Mouse (Mus musculus): Measurements from ENCODE around the gene Fmnl2.
A peak's percentile ranks its signal among the peaks of the same experiment; 100 is the strongest.

Fmnl2 gene

DNA sequence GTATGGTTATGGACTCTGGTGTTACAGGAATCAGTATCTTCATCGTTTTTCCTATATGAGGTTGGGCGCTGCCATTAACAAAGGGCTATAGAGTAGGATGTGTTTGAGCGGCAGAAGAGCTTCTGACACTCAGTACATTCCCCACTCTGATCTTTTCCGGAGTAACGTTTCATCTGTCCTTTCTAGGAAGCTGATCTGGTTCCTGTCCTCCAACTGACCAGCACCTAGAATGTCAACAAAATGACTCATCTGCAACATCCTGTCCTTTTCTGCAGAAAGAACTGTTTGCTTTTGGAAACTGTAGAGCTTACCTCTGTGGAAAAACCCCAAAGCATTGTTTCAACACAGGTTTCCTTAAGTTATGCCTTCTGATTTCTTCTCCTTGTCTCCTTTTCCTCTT lies 60.4 kb downstream of the Fmnl2 start:
- DNase-seq: no peak

DNA sequence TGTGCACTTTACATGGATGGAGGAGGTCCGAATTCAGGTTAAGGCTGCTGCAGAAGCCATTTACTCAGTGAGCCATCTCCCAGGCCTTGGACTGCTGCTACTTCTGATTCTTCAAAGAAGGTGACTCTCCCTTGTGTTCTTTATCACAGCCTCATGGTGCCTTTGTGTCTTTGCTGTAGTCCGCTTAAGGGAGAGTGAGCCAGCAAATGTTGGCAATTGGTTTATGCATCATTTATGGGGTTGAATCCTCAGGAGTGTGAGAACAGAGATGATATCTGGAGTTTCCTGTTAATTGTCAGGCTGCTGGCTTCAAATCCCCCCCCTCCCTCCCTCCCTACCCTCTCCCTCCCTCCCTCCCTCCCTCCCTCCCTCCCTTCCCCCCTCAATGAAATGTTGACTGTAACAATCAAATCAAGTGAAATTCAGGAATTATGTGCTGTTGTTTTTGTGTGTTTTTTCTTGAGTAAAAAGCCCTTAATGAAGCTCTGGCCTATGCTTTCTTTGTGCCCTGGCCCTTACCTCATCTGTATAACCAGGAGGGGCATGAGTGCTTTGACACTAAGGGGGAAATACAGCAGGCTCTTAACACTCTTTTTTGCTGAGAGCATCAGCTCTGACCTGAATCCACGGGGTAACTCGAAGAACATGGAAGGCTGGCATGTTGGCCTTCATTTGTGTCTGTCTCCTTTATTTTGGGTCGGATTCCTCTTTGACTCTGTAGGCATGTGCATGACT lies 63.2 kb downstream of the Fmnl2 start:
- no peak for DNase-seq

DNA sequence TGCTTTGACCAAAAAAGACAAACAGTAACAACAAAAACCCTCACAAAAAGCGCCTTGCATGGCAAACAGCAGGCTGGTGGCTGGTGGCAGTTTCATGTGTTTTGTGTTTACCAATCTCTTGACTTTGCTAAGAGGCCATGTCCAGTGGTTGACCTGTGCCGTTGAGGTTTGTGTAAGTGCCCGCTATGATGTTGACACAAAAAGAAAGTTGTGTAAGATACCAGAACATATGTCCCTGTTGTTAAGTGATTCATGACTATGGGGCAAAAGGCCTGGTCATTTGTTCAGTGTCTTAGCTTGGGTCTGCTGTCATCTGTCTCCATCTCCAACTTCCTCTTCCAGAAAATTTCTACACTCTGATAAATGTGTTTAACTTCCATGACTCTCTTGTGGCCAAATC lies 67.4 kb downstream of the Fmnl2 start:
- no peak for DNase-seq

DNA sequence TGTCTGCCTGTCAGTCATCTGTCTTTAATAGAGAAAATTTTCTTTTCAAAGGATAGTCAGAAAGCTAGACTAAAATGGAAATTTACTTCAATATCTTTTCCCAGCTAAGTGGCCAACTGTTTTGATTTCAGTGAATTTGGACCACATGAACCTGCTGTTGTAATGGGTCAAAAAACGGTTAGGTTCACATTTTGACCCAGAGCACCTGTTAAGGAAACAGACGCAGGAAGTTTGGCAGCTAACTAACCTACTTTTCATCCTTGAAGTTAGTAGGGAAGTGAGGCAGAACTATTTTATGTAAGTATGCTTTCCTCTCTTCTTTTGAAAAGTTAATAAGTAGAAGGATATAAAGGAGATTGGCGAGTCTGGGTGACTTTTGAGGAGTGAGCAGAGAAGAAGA lies 69.7 kb downstream of the Fmnl2 start:
- DNase-seq: no peak

DNA sequence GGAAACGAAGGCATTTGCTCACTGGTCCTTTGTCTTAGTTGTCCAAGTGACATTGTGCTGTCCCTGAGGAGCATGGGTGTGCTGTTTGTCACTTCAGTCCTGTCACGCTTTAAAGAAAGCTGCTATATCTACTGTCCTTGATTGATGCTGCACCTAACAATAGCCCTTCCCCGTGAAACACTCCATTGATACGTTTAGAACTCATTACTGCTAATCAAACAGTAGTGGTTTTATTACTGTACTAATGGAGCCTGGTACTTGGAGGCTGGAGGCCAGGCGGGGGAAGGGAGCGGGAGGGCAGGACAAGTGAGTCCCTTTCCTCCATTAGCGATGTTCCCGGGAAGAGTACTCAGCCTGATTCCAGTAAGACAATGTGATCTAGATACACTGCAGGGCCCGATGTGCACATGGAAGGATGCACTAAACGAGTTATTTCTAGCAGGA lies 70.2 kb downstream of the Fmnl2 start:
- no peak for DNase-seq

DNA sequence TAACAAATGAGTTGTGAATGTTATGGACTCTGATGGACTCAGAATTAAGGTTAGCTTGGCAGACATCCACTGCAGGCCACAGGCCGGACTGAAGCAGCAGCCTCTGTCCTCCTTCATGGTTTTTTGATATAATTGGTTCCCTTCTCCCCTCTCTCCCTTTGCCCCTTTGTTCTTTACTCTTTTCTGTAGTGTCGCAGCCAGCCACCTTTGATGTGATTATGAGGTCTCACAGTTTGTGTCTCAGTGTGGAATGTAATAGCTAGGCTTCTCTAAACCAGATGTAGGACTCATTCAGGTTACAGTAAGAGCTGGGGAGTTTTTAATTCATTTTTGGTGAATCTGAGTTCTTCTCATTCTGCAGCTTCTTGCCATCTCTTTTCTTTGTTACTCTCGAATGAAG lies 70.7 kb downstream of the Fmnl2 start:
- no peak for DNase-seq

DNA sequence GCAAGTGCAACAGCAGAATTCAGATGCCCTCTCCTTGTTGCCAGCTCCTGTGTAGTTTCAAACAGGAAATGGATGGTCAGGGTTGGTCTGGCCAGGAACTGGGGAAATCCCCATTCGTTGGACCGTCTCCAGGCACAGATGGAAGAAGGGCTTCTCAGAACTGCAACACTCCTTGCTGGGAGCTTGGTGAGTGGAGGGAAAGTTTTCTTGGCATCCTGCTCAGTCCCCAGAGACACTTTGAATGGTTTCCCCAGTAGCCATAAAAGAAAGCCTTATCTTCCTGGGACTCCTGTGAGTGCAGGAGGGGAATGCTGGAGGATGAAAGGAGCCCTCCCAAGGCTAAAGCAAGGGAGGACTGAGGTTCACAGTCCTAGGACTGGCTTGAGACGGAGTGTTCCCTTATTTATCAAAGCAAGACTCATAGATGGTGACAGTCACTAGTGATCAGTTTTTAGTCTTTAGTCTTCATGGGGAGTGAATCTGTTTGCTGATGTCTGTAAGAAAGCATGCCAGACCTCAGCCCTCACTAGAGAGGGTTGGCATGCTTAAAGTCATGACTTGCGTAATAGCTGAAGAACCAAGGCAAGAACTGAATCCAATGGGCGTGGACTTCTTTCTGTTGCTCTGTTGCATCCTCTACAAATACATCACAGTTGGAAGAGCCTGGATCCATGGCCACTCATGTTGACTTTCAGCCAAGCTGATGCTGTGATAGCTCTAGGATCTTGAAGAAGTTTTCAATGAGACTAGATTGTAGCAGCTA lies 72.6 kb downstream of the Fmnl2 start:
- peak; percentile 48 for DNase-seq

DNA sequence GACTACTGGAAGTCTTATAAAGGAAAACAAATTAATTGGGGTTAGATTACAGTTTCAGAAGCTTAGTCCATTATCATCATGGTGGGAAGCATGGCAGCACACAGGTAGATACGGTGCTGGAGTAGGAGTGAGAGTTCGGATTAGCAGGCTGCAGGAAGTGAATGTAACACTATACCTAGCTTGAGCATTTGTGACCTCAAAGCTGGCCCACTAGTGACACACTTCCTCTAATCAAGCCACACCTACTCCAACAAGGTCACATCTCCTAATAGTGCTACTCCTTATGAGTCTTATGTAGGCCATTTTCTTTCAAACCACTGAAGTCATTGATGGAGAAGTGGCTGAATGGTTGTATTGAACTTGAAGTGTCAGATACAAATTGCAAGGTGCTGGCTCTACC lies 73.7 kb downstream of the Fmnl2 start:
- DNase-seq: no peak

DNA sequence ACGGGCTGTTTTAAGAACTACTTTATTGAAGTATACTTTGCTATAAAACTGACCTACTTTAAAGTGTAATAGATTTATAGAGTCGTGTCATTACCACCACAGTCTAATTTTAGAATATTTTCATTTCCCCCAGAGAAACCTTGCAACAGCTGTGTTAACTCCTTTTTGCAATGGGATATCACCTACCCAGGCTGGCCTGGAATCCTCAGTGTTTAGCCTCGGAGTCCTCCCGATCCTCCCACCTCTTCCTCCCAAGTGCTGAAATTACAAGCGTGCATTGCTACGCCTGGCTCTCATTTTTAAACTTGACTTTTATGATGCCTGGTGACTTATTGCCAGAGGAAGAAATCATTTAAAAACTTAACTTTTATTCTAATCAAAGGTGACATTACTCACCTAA lies 78.2 kb downstream of the Fmnl2 start:
- DNase-seq: no peak

DNA sequence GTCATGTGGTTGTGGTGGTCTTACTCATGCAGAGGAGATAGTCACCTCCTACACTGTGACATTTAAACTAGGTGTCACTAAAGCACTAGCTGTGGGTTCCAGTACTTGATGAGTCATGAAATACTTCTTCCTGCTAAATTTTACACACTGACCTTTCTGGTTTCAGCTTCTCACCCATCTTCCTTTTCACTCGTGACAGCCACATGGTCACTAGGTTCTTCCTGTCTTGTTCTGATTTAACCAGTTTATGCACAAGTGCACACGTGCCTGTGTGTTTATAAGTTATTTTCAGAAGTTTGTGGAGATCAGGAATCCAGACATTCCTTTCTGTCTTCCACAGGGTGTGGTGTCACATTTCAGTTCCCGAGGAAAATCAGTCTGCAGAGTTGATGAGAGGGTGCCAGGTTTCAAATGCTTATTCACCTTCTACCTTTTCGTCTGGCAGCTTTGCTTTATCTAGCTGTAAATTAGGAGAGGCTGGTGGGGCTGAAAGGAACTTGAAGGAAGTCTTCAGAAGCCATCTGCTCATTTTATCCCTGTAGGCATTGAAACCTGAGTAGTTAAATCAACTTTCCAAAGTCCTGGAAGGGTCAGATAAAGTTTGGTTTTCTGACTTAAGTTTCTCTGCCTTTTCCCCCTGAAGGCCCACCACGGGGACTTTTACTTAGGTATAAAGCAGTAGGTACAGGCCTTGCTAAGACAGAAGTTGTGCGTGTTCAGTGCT lies 80.9 kb downstream of the Fmnl2 start:
- no peak for DNase-seq

DNA sequence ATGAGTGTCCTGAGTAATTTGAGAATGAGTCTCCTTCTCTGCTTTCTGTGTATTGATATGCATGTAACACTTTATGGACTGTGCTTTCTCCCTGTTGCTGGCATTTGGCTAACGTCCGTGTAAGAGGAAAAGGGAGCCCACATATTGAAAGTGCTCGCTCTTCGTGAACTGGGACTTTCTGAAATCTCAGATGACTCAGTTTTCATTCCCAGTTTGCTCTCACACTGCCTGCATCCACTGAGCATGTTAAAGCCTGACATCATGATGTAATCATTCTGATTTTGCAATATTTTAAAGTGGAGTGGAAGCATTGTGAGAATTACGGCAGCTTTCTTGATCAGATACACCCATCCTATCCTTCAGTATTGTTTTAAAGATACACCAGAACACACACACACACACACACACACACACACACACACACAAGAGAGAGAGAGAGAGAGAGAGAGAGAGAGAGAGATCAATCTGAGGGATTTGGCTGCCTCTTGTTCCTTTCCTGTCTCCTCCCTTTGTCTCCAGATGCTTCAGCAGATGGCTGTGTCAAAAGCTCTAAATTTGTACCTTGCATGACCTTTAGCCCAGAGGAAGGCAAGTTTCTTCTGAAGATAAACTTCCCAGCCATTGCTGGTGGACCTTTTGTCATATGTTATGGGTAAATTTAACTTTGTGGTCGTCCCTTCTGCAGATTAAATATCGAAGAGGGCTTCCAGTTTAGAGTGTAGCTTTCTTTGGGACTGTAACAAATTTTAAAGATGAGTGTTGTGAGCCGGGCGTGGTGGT lies 86.2 kb downstream of the Fmnl2 start:
- no peak for DNase-seq

DNA sequence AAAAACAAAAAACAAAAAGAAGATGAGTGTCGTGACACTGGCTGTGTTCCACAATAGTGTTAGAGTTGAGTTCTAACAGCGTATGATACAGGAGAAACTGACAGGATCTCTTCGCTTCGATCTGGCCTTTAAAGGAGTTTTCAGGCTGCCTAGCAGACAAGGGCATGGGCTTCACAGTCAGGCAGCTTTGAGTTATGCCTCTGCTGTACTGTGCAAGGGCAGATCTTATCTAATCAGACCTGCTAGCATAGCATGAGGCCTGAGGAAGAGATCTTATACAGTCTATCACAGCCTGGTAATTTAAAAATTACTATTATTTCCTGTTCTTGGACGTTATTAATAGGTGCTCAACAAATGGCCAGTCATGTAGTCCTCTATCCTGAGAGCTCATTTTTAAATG lies 86.9 kb downstream of the Fmnl2 start:
- DNase-seq: no peak

DNA sequence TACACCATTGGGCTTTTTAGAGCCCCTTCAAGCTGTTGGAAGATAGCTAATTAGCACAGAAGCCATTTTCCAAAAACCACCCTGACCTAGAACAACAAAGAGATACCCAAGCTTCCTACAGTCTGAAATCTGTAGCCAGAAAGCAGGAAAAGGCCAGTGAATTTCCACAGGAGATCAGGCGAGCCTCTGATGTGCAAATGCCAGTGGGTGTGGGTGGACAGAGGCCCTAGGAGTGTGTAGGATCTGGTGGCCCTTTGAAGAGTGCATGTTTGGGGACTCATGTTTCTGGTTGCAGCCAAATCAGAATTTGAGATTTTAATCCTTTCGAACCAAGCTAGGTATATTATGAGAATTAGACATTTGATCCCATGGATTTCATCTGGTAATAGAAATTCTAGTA lies 88.4 kb downstream of the Fmnl2 start:
- no peak for DNase-seq

DNA sequence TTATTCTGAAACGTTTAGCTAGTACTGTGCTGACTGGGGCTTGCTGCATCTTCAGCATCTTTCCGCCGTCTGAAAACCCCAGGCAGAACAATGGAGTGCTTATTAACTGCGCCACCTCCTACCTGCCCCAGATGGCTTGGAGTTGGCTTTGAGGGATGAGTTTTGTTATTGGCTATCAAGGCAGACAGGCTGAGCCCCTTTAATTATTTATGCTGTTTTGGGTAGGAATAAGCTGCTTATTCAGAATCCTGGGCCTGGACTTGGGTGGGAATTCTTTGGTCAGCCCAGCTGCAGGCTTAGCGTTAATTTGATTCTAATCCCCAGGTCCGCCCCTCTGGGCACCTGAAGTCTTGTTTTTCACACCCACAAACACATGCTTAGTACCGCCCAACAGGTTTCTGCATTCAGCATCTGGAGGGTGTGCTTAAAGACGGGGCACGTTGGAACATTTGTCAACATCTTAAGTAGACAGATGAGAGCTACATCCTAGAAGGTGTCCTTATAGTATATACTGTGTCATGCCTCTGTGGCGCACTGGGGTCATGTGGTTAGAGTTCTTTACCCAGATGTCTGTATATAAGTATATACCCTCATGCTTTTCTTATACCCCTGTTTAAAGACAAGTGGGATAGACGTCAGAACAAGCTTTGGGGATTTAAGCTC lies 89.0 kb downstream of the Fmnl2 start:
- no peak for DNase-seq

DNA sequence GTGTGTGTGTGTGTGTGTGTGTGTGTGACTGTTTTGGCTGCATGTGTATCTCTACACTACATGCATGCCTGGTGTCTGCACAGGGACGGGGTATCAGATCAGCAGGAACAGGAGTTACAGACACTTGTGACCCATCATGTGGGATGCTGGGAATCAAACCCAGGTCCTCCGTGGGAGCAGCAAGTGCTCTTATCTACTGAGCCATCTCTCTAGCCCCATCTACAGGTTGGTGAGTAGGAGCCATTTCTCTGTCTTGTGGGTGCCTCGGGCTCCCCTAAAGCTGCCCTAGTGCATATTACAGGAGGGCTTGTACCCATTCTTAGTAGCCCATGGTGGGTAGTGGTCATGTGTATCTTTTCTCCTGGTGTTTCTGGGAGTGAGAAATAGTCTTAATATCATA lies 90.7 kb downstream of the Fmnl2 start:
- no peak for DNase-seq

DNA sequence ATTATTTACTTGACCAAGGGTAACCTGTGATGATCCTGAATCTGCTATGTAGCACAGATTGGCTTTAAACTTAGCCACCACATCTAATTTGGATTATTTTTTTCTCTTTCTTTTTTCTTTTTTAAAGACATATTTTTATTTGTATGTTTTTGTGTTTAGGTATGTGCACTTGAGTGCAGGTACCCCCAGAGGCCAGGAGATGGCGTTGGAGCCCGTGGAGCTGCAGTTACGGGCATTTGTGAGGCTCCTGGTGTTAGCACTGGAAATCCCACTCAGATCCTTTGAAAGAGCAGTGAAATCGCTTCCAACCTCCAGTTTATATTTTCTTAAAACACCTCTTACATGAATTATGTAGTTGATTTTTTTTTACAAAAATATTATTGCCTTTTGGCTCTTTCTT lies 91.9 kb downstream of the Fmnl2 start:
- no peak for DNase-seq

DNA sequence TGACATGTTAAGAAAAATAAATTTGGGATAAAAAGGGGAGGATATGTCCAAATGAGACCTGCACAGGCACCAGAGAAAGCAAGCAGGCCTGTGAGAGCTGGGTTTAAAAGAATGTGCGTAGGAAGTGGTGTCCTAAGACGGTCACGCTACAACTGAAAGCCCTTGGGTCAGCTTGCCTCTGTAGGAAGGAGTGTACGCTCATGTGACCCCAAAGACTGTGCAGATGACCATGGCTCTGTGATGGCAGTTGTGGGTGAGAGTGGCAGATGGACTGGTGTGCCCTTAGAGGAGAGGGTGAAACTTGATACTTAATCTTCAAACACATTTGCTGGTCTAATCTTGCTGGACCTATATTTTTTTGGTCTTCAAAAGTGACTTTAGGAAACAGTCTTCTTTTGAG lies 92.6 kb downstream of the Fmnl2 start:
- DNase-seq: no peak

DNA sequence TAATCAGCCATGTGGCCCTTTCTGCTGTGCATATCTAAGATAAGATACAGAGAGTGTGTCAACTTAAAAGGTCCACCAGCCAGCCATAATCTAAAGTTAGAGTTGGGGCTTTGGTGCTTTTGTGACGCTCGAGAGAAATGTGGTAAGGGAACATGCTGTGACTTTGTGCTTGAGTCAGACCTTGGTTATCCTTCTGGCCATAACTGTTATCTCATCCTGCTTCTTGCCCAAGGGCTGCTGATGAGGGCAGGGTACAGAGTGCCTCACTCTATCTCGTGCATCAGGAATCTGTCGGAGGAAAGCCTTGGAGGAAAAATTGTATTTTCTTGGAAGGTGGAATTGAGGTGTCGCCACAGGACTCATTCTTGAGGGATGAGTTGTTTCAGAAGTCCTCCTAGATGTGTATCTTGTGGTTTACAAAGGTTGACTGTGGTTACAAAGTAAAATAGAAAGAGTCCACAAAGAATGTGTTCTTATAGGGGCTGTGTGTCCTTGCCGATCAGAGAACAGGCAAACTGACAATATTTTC lies 94.6 kb downstream of the Fmnl2 start:
- DNase-seq: no peak

DNA sequence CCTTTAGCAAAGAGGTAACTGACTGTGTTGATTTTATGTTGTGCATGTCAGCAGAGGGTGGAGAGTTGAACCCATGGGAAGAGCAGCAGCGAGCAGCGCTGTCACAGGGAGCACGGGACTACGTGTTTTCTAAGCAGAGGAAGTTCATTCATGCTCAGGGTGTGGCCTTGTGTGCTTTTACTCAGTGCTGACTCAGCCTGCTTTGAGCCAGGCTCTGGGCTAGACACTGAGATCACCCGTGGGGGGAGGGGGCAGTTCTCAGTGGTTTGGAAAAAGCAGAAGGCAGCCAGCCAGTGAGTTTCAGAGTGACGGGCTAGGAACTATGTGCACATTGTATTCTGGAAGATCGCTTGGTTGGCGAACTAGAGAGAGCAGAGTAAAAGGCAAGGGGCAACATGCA lies 97.4 kb downstream of the Fmnl2 start:
- DNase-seq: peak; percentile 64

DNA sequence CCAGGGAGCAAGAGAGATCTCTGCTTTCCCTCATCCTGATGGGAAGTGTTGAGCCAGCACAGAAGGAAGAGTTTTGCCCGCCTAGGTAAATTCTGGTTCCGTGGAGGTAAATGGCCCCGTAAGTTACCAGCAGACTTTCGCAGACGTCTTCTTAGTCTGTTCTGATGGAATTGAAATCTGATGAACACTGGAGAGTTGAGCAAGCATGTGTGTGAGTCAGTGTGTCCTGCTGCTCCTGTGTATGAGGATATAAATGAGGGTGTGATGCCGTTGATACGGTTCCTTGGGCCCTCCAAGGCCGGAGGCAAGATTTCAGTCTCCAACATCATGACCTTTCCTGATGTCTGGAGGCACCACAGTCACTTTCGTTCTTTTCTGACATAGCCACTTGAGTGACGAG lies 98.2 kb downstream of the Fmnl2 start:
- no peak for DNase-seq

DNA sequence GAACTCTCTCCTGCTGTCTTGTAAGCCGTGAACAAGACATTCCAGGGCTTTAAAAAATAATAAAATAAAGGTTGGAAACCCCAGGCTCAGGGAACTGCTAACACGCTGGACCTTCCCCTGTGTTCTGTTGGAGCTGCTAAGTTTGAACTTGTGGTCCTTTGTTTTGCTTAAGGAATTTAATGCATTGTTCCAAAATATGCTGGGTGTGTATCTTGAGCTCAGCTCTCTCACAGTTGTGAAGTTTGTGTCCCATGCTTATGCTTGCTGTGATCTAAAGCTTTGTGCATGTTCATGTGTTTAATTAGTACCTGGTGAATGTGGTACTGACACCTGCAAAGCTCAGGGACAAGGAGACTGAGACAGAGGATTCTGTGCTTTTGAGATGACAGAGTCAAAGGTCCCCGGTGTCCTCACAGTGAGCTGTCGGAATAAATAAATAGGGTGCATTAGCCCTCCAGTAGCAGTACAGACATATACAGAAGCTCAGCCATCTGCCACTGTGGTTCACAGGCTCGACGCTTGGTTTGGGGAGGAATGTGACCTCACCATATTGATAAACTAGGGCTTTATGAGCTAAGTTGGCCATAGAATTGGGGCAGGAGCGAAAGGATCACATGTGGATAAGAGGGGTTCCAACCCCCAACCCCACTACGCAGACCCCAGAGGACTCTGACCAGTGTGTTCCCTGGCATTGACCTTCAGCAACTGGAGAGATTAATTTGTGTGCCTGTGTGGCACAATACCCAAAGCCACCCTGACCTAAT lies 100.3 kb downstream of the Fmnl2 start:
- no peak for DNase-seq
